Mouse (Mus musculus) thymus, adult 2 months (tissue): ENCODE data around the gene Grin1.

Experiments
- CTCF ChIP-seq: fragments of 200-500 bp; IDR thresholded peaks from 2 replicates; pipeline ENCODE4 v1.5.1; 2012; ENCODE audit warnings: mild to moderate bottlenecking, control low read depth, low read length, moderate library complexity, borderline replicate concordance; ENCODE audit not compliant: control insufficient read depth, poor library complexity, insufficient read depth; ENCODE audit errors: extremely low read depth
- POLR2A ChIP-seq: fragments of 200-500 bp; IDR thresholded peaks from 2 replicates; pipeline ENCODE4 v1.6.1; 2012; ENCODE audit warnings: mild to moderate bottlenecking, low read length, control low read depth, moderate library complexity; ENCODE audit not compliant: control insufficient read depth, poor library complexity, insufficient read depth; ENCODE audit errors: extremely low read depth

- TF ChIP-seq CTCF (peak; percentile 53; the same call in 1 of the 2 replicates), POLR2A (peak; percentile 40; the same call in 1 of the 2 replicates)
Observed at GRCm38 (mm10) chr2:25365091-25365761, 46.2 kb upstream of the Grin1 start, which contains the start of gene Uap1l1.
